Comparison of ENCODE assay signal across 9 mouse cellular contexts in genomic region chr9:48618589-48618988, GRCm38 (mm10). TPM values are rescaled to one million over a fixed set of nuclear protein-coding genes. Genes with fewer than 3 reads are reported as not detected.
DNase-seq lines count a peak whose midpoint lies in the region; ATAC-seq and TF ChIP-seq lines count a peak whose summit lies in the region.
"Had no signal": no experiment of that assay in that cellular context is flagged by ENCODE, and none has a peak within 500 bp of the region (broad histone marks: within the 10 kb centered on the region; RNA-seq: fewer than 3 reads in every experiment).

No protein-coding gene starts in this region.

- no peaks in the 10 kb centered on the region for H3K36me3 ChIP-seq in intestine, embryonic 14.5 days (ENCODE audit: control insufficient read depth, insufficient read depth, low read length)
- H3K36me3 ChIP-seq in midbrain, embryonic 10.5 days = no peaks in the 10 kb centered on the region
- no peaks in the 10 kb centered on the region for H3K36me3 ChIP-seq in small intestine, adult 2 months (ENCODE audit: control insufficient read depth, insufficient read depth, low read length)

- peak overlapping the region; percentile 29; the same call in 1 of the 2 replicates for H3K4me2 ChIP-seq in intestine, embryonic 14.5 days (ENCODE audit: low read length)

- no peaks in the 10 kb centered on the region; the same call in 1 of the 2 replicates for H3K4me1 ChIP-seq in intestine, embryonic 14.5 days (replicated peaks; ENCODE audit: control insufficient read depth, insufficient read depth, low read length)
- peaks cover 29% of the 10 kb centered on the region for H3K4me1 ChIP-seq in midbrain, embryonic 10.5 days
- H3K4me1 ChIP-seq in small intestine, adult 2 months (ENCODE audit: control insufficient read depth, insufficient read depth, insufficient read length, low read length) = no peaks in the 10 kb centered on the region

- TF ChIP-seq CTCF in small intestine, adult 2 months (IDR thresholded peaks at IDR 0.05; ENCODE audit: extremely low read depth, insufficient read length, insufficient replicate concordance, low read depth, low read length) = peak; percentile 71; the same call in 1 of the 2 replicates

- TF ChIP-seq POLR2A in small intestine, adult 2 months (IDR thresholded peaks at IDR 0.05; ENCODE audit: low read depth, low read length) = no peak

- no peak overlapping the region for H3K27ac ChIP-seq in intestine, embryonic 14.5 days (ENCODE audit: low read depth)
- peak overlapping the region; percentile 62; the same call in 1 of the 2 replicates for H3K27ac ChIP-seq in midbrain, embryonic 10.5 days (replicated peaks)
- H3K27ac ChIP-seq in small intestine, adult 2 months (ENCODE audit: insufficient read depth, low read depth, low read length) = 0 out of 2 replicates have a peak overlapping the region, but pooled peaks have one; percentile 6

- peak; percentile 35 to 42 for DNase-seq in urinary bladder, adult 18-20 months (ENCODE audit: low spot score in 2 of 2)
- no peak for DNase-seq in urinary bladder, postnatal 10 days (ENCODE audit: low spot score)
- peak; percentile 90 for DNase-seq in embryo, embryonic 11 days
- peak; percentile 43 to 75 for DNase-seq in gastrocnemius, postnatal 36 days
- peak; percentile 84 for DNase-seq in intestine, embryonic 14.5 days (ENCODE audit: low spot score)
- DNase-seq in left cerebral cortex, postnatal 25 days (ENCODE audit: low spot score in 2 of 2) = peak; percentile 58 to 71
- peak; percentile 84 for DNase-seq in midbrain, embryonic 10.5 days (ENCODE audit: low spot score)

- H3K9ac ChIP-seq in intestine, embryonic 14.5 days (ENCODE audit: low read length) = 0 out of 2 replicates have a peak overlapping the region, but pooled peaks have one; percentile 22

- H3K27me3 ChIP-seq in intestine, embryonic 14.5 days (replicated peaks; ENCODE audit: control insufficient read depth, insufficient read depth, low read length) = no peaks in the 10 kb centered on the region
- no peaks in the 10 kb centered on the region for H3K27me3 ChIP-seq in midbrain, embryonic 10.5 days (ENCODE audit: low read depth, poor library complexity, severe bottlenecking)
- H3K27me3 ChIP-seq in small intestine, adult 2 months (ENCODE audit: control insufficient read depth, insufficient read depth, low read length) = no peaks in the 10 kb centered on the region

- no peak overlapping the region for H3K4me3 ChIP-seq in intestine, embryonic 14.5 days (ENCODE audit: low read depth, low read length)
- H3K4me3 ChIP-seq in midbrain, embryonic 10.5 days = no peak overlapping the region
- no peak overlapping the region for H3K4me3 ChIP-seq in small intestine, adult 2 months (ENCODE audit: low read depth, low read length)

- WGBS in intestine, embryonic 14.5 days = 25% methylated on average over 6 of the region's 6 CpGs
- 26% methylated on average over 6 of the region's 6 CpGs for WGBS in midbrain, embryonic 10.5 days
- WGBS in small intestine, adult 2 months = 18% methylated on average over 6 of the region's 6 CpGs

- peak; percentile 53; the same call in 1 of the 2 replicates for ATAC-seq in intestine, embryonic 14.5 days (replicated peaks; ENCODE audit: low FRiP score, low TSS enrichment, low read depth)

- no peaks in the 10 kb centered on the region for H3K9me3 ChIP-seq in intestine, embryonic 14.5 days (ENCODE audit: control insufficient read depth, low read length)
- H3K9me3 ChIP-seq in midbrain, embryonic 10.5 days (replicated peaks) = no peaks in the 10 kb centered on the region; the same call in 1 of the 2 replicates

- intact Hi-C loops in gastrocnemius, postnatal 36 days (cut with DNase I) = loop anchor here (10.0 kb wide), 1 partner anchor 164 kb away; no protein-coding TSS in a partner anchor
- intact Hi-C loops in left cerebral cortex, postnatal 25 days (cut with DNase I) = loop anchor here (10.0 kb wide), 1 partner anchor 354 kb away; no protein-coding TSS in a partner anchor

RNA-seq across cellular contexts. Expression of gene Nnmt, which starts 13.6 kb away (rescaled TPM):
- 1 to 10 TPM; 2.8 to 5.2 TPM for total RNA-seq in gastrocnemius, postnatal 36 days (2021)
- polyA plus RNA-seq in intestine, embryonic 14.5 days (2014; fragmentation: Nextera tagmentation; extraction: Ambion mirVana) = 2.3 and 2.7 TPM in 2 replicates
- 1 to 10 TPM; 1.1 to 1.2 TPM for total RNA-seq in left cerebral cortex, postnatal 25 days (2021)
- polyA plus RNA-seq in midbrain, embryonic 10.5 days (2016; fragmentation: Nextera tagmentation; extraction: Ambion mirVana) = 0.65 and 1.1 TPM in 2 replicates
- polyA plus RNA-seq in small intestine, adult 2 months (2012; rRNA removed) = 0.77 and 1.5 TPM in 2 replicates
- polyA plus RNA-seq: C2C12 had no signal
